Mouse (Mus musculus) hindbrain, postnatal 0 days (tissue): ENCODE measurements at regions not wholly inside any gene's neighbourhood (a gene's known extent, or its start where the extent isn't known, plus 50 kb on each side); places are given as distances from the start of the nearest gene placed in this dataset.

ENCODE experiments used
- ATAC-seq: fragments of 200-750 bp; cut with Nextera tagmentation; 2 replicates; pipeline ENCODE4 v1.8.0; 2017; ENCODE audit warnings: mild to moderate bottlenecking, moderate TSS enrichment, moderate library complexity
- DNase-seq: peaks from one replicate; pipeline ENCODE4 v3.0.0-alpha.2; 2015; ENCODE audit warnings: low spot score
- H3K27ac ChIP-seq: fragments of 300-500 bp; sonication (generic); 2 replicates; pipeline ENCODE4 v1.5.1; 2014; ENCODE audit warnings: mild to moderate bottlenecking
- H3K27me3 ChIP-seq: fragments of 300-500 bp; sonication (generic); 2 replicates; pipeline ENCODE4 v1.6.1; 2014; ENCODE audit warnings: low read length, mixed read lengths; ENCODE audit not compliant: insufficient read depth
- H3K36me3 ChIP-seq: fragments of 300-500 bp; sonication (generic); 2 replicates; pipeline ENCODE4 v1.6.1; 2014; ENCODE audit warnings: low read length, mixed read lengths; ENCODE audit not compliant: insufficient read depth
- H3K4me1 ChIP-seq: fragments of 300-500 bp; sonication (generic); 2 replicates; pipeline ENCODE4 v1.6.1; 2014; ENCODE audit warnings: antibody characterized with exemption, low read length, mixed read lengths; ENCODE audit not compliant: insufficient read depth
- H3K4me2 ChIP-seq: fragments of 300-500 bp; sonication (generic); 2 replicates; pipeline ENCODE4 v1.6.1; 2014; ENCODE audit warnings: low read depth, mild to moderate bottlenecking, low read length, moderate library complexity, mixed read lengths
- H3K4me3 ChIP-seq: fragments of 300-500 bp; sonication (generic); 2 replicates; pipeline ENCODE4 v1.5.1; 2014; ENCODE audit warnings: low read length
- H3K9ac ChIP-seq: fragments of 300-500 bp; sonication (generic); replicated peaks from 2 replicates; pipeline ENCODE4 v1.6.1; 2014; ENCODE audit warnings: mild to moderate bottlenecking, low read length, moderate library complexity, mixed read lengths
- H3K9me3 ChIP-seq: fragments of 300-500 bp; sonication (generic); 2 replicates; pipeline ENCODE4 v1.6.1; 2016; ENCODE audit warnings: low read length, mixed read lengths
- CTCF ChIP-seq: IDR thresholded peaks from 2 replicates; pipeline ENCODE4 v1.5.1; 2016; ENCODE audit warnings: antibody characterized with exemption, control low read depth, low read depth
- WGBS: fragments of 180-500 bp; shearing (Covaris S2); extraction: QIAGEN DNeasy Blood & Tissue Kit; methylation state at CpG from one replicate; pipeline ENCODE4 v1.1.7; 2014; 5-methylcytosine and 5-hydroxymethylcytosine counted together

GRCm38 (mm10) chr3:143949656-143950055 lies 255.4 kb downstream of the Lmo4 start:
- Histone ChIP-seq H3K4me2 (no peak overlapping the region), H3K9ac (no peak overlapping the region), H3K27me3 (no peaks in the 10 kb centered on the region), H3K27ac (no peak overlapping the region), H3K36me3 (no peaks in the 10 kb centered on the region), H3K4me3 (no peak overlapping the region), H3K9me3 (no peaks in the 10 kb centered on the region), H3K4me1 (no peaks in the 10 kb centered on the region)
- TF ChIP-seq CTCF: no peak
- WGBS: 21% methylated on average over 8 of the region's 8 CpGs
- peak; percentile 49 for DNase-seq
- peak; percentile 77; the same call in 1 of the 2 replicates for ATAC-seq

GRCm38 (mm10) chr3:143949026-143949637 lies 255.9 kb downstream of the Lmo4 start:
- Histone ChIP-seq H3K9ac (no peak overlapping the region), H3K27me3 (no peaks in the 10 kb centered on the region), H3K36me3 (no peaks in the 10 kb centered on the region), H3K4me2 (no peak overlapping the region), H3K4me3 (no peak overlapping the region), H3K4me1 (no peaks in the 10 kb centered on the region), H3K9me3 (no peaks in the 10 kb centered on the region), H3K27ac (no peak overlapping the region)
- TF ChIP-seq CTCF: peak; percentile 28
- peak; percentile 6 for DNase-seq
- ATAC-seq: no peak
- WGBS: 59% methylated on average over 11 of the region's 11 CpGs

GRCm38 (mm10) chr3:143947938-143948267 lies 257.1 kb downstream of the Lmo4 start:
- 75% methylated on average over 3 of the region's 3 CpGs for WGBS
- H3K9ac ChIP-seq: no peak overlapping the region
- H3K9me3 ChIP-seq: no peaks in the 10 kb centered on the region
- H3K4me1 ChIP-seq: no peaks in the 10 kb centered on the region
- DNase-seq (no peak), ATAC-seq (no peak)
- H3K36me3 ChIP-seq: no peaks in the 10 kb centered on the region
- no peaks in the 10 kb centered on the region for H3K27me3 ChIP-seq
- no peak overlapping the region for H3K4me3 ChIP-seq
- no peak overlapping the region for H3K4me2 ChIP-seq
- no peak overlapping the region for H3K27ac ChIP-seq
- no peak for TF ChIP-seq CTCF

GRCm38 (mm10) chr3:143947079-143947937 lies 257.7 kb downstream of the Lmo4 start:
- TF ChIP-seq CTCF: no peak
- peak; percentile 21 for DNase-seq
- Histone ChIP-seq H3K9ac (no peak overlapping the region), H3K27me3 (no peaks in the 10 kb centered on the region), H3K4me1 (no peaks in the 10 kb centered on the region), H3K36me3 (no peaks in the 10 kb centered on the region), H3K9me3 (no peaks in the 10 kb centered on the region), H3K4me3 (no peak overlapping the region), H3K4me2 (peak overlapping the region; percentile 36), H3K27ac (no peak overlapping the region)
- ATAC-seq: no peak
- WGBS: 25% methylated on average over 11 of the region's 11 CpGs

- H3K4me1 ChIP-seq: no peaks in the 10 kb centered on the region
- ATAC-seq: no peak
- TF ChIP-seq CTCF: no peak
- H3K9me3 ChIP-seq: 0 out of 2 replicates have a peak, but pooled peaks cover 3% of the 10 kb centered on the region
- 84% methylated on average over 3 of the region's 3 CpGs for WGBS
- no peak overlapping the region for H3K27ac ChIP-seq
- no peak overlapping the region for H3K4me3 ChIP-seq
- no peaks in the 10 kb centered on the region for H3K27me3 ChIP-seq
- no peaks in the 10 kb centered on the region for H3K36me3 ChIP-seq
- no peak overlapping the region for H3K4me2 ChIP-seq
- no peak overlapping the region for H3K9ac ChIP-seq
- no peak for DNase-seq
These were observed 265.8 kb downstream of the Lmo4 start for GRCm38 (mm10) chr3:143939068-143939709.

- H3K4me3 ChIP-seq: no peak overlapping the region
- DNase-seq (no peak), ATAC-seq (no peak)
- no peaks in the 10 kb centered on the region for H3K9me3 ChIP-seq
- 57% methylated on average over 6 of the region's 6 CpGs for WGBS
- no peaks in the 10 kb centered on the region for H3K27me3 ChIP-seq
- H3K4me1 ChIP-seq: no peaks in the 10 kb centered on the region
- TF ChIP-seq CTCF: peak; percentile 26; the same call in 1 of the 2 replicates
- no peak overlapping the region for H3K9ac ChIP-seq
- no peak overlapping the region for H3K27ac ChIP-seq
- no peaks in the 10 kb centered on the region for H3K36me3 ChIP-seq
- H3K4me2 ChIP-seq: no peak overlapping the region
These were observed 279.7 kb downstream of the Lmo4 start for GRCm38 (mm10) chr3:143925322-143925721.
